Mouse (Mus musculus): ENCODE results near the gene Ahnak2. TPM values are rescaled to one million over a fixed set of nuclear protein-coding genes. Genes with fewer than 3 reads are reported as not detected.

The Ahnak2 gene
- polyA plus RNA-seq, 1 experiment = 25.8 TPM

GRCm38 (mm10) chr12:112734881-112735655, 67.4 kb downstream of the Ahnak2 start:
- TF ChIP-seq POLR2A (IDR thresholded peaks at IDR 0.05; ENCODE audit: insufficient read depth, low read length) (no peak), EP300 (IDR thresholded peaks at IDR 0.05; ENCODE audit: insufficient read depth, low read depth, low read length) (no peak), CTCF (IDR thresholded peaks at IDR 0.05; ENCODE audit: low read depth, low read length) (no peak)
- no peaks in the 10 kb centered on the region for H3K9me3 ChIP-seq (replicated peaks; ENCODE audit: control insufficient read depth, insufficient read depth, low read length, poor library complexity, severe bottlenecking)
- H3K27me3 ChIP-seq (ENCODE audit: control insufficient read depth, insufficient read depth, low read length, poor library complexity, severe bottlenecking) = no peaks in the 10 kb centered on the region
- H3K4me1 ChIP-seq (ENCODE audit: control insufficient read depth, insufficient read depth, low read length) = no peaks in the 10 kb centered on the region
- peaks cover 2% of the 10 kb centered on the region; the same call in 1 of the 2 replicates for H3K36me3 ChIP-seq (ENCODE audit: control insufficient read depth, insufficient read depth, low read length, poor library complexity, severe bottlenecking)
- H3K27ac ChIP-seq (ENCODE audit: insufficient read depth, low read length) = no peak overlapping the region
- no peak overlapping the region for H3K4me3 ChIP-seq (ENCODE audit: low read depth, low read length)
- no peak overlapping the region for H3K9ac ChIP-seq (ENCODE audit: low read depth, poor library complexity, severe bottlenecking)

- no peaks in the 10 kb centered on the region for H3K27me3 ChIP-seq (ENCODE audit: control insufficient read depth, insufficient read depth, low read length, poor library complexity, severe bottlenecking)
- no peak overlapping the region for H3K27ac ChIP-seq (ENCODE audit: insufficient read depth, low read length)
- peaks cover 2% of the 10 kb centered on the region; the same call in 1 of the 2 replicates for H3K36me3 ChIP-seq (ENCODE audit: control insufficient read depth, insufficient read depth, low read length, poor library complexity, severe bottlenecking)
- TF ChIP-seq EP300 (IDR thresholded peaks at IDR 0.05; ENCODE audit: insufficient read depth, low read depth, low read length) (no peak), POLR2A (IDR thresholded peaks at IDR 0.05; ENCODE audit: insufficient read depth, low read length) (no peak), CTCF (IDR thresholded peaks at IDR 0.05; ENCODE audit: low read depth, low read length) (no peak)
- no peak overlapping the region for H3K4me3 ChIP-seq (ENCODE audit: low read depth, low read length)
- no peaks in the 10 kb centered on the region for H3K9me3 ChIP-seq (replicated peaks; ENCODE audit: control insufficient read depth, insufficient read depth, low read length, poor library complexity, severe bottlenecking)
- no peak overlapping the region for H3K9ac ChIP-seq (ENCODE audit: low read depth, poor library complexity, severe bottlenecking)
- H3K4me1 ChIP-seq (ENCODE audit: control insufficient read depth, insufficient read depth, low read length) = no peaks in the 10 kb centered on the region
Measured at GRCm38 (mm10) chr12:112734108-112734820, 68.2 kb downstream of the Ahnak2 start.

- H3K4me3 ChIP-seq (ENCODE audit: low read depth, low read length) = no peak overlapping the region
- TF ChIP-seq CTCF (IDR thresholded peaks at IDR 0.05; ENCODE audit: low read depth, low read length) = no peak
- TF ChIP-seq EP300 (IDR thresholded peaks at IDR 0.05; ENCODE audit: insufficient read depth, low read depth, low read length) = no peak
- no peak for TF ChIP-seq POLR2A (IDR thresholded peaks at IDR 0.05; ENCODE audit: insufficient read depth, low read length)
- no peak overlapping the region for H3K27ac ChIP-seq (ENCODE audit: insufficient read depth, low read length)
- no peaks in the 10 kb centered on the region for H3K9me3 ChIP-seq (replicated peaks; ENCODE audit: control insufficient read depth, insufficient read depth, low read length, poor library complexity, severe bottlenecking)
- peaks cover 2% of the 10 kb centered on the region; the same call in 1 of the 2 replicates for H3K36me3 ChIP-seq (ENCODE audit: control insufficient read depth, insufficient read depth, low read length, poor library complexity, severe bottlenecking)
- no peaks in the 10 kb centered on the region for H3K27me3 ChIP-seq (ENCODE audit: control insufficient read depth, insufficient read depth, low read length, poor library complexity, severe bottlenecking)
- no peaks in the 10 kb centered on the region for H3K4me1 ChIP-seq (ENCODE audit: control insufficient read depth, insufficient read depth, low read length)
- no peak overlapping the region for H3K9ac ChIP-seq (ENCODE audit: low read depth, poor library complexity, severe bottlenecking)
Measured at GRCm38 (mm10) chr12:112732591-112732990, 69.9 kb downstream of the Ahnak2 start.

- H3K9me3 ChIP-seq (replicated peaks; ENCODE audit: control insufficient read depth, insufficient read depth, low read length, poor library complexity, severe bottlenecking) = no peaks in the 10 kb centered on the region
- no peaks in the 10 kb centered on the region for H3K27me3 ChIP-seq (ENCODE audit: control insufficient read depth, insufficient read depth, low read length, poor library complexity, severe bottlenecking)
- no peak for TF ChIP-seq CTCF (IDR thresholded peaks at IDR 0.05; ENCODE audit: low read depth, low read length)
- no peak for TF ChIP-seq POLR2A (IDR thresholded peaks at IDR 0.05; ENCODE audit: insufficient read depth, low read length)
- no peak for TF ChIP-seq EP300 (IDR thresholded peaks at IDR 0.05; ENCODE audit: insufficient read depth, low read depth, low read length)
- H3K4me1 ChIP-seq (ENCODE audit: control insufficient read depth, insufficient read depth, low read length) = no peaks in the 10 kb centered on the region
- H3K4me3 ChIP-seq (ENCODE audit: low read depth, low read length) = no peak overlapping the region
- no peak overlapping the region for H3K9ac ChIP-seq (ENCODE audit: low read depth, poor library complexity, severe bottlenecking)
- no peak overlapping the region for H3K27ac ChIP-seq (ENCODE audit: insufficient read depth, low read length)
- H3K36me3 ChIP-seq (ENCODE audit: control insufficient read depth, insufficient read depth, low read length, poor library complexity, severe bottlenecking) = no peaks in the 10 kb centered on the region
Measured at GRCm38 (mm10) chr12:112730808-112731207, 71.6 kb downstream of the Ahnak2 start.

- no peak for TF ChIP-seq POLR2A (IDR thresholded peaks at IDR 0.05; ENCODE audit: insufficient read depth, low read length)
- TF ChIP-seq CTCF (IDR thresholded peaks at IDR 0.05; ENCODE audit: low read depth, low read length) = no peak
- TF ChIP-seq EP300 (IDR thresholded peaks at IDR 0.05; ENCODE audit: insufficient read depth, low read depth, low read length) = no peak
- H3K9me3 ChIP-seq (replicated peaks; ENCODE audit: control insufficient read depth, insufficient read depth, low read length, poor library complexity, severe bottlenecking) = no peaks in the 10 kb centered on the region
- no peaks in the 10 kb centered on the region; the same call in 1 of the 2 replicates for H3K36me3 ChIP-seq (ENCODE audit: control insufficient read depth, insufficient read depth, low read length, poor library complexity, severe bottlenecking)
- no peaks in the 10 kb centered on the region for H3K4me1 ChIP-seq (ENCODE audit: control insufficient read depth, insufficient read depth, low read length)
- no peaks in the 10 kb centered on the region for H3K27me3 ChIP-seq (ENCODE audit: control insufficient read depth, insufficient read depth, low read length, poor library complexity, severe bottlenecking)
- H3K27ac ChIP-seq (ENCODE audit: insufficient read depth, low read length) = no peak overlapping the region
- no peak overlapping the region for H3K4me3 ChIP-seq (ENCODE audit: low read depth, low read length)
- H3K9ac ChIP-seq (ENCODE audit: low read depth, poor library complexity, severe bottlenecking) = no peak overlapping the region
Measured at GRCm38 (mm10) chr12:112727801-112728200, 74.7 kb downstream of the Ahnak2 start.
